Mouse (Mus musculus) lung, adult 18-20 months (tissue): ENCODE data around the gene Bloc1s3.

Experiments used
- DNase-seq, 2 experiments: peaks; one replicate each; pipeline ENCODE4 v3.0.0; 2022; ENCODE audit warnings: mixed read lengths in 2 of 2

Gene Bloc1s3

DNA sequence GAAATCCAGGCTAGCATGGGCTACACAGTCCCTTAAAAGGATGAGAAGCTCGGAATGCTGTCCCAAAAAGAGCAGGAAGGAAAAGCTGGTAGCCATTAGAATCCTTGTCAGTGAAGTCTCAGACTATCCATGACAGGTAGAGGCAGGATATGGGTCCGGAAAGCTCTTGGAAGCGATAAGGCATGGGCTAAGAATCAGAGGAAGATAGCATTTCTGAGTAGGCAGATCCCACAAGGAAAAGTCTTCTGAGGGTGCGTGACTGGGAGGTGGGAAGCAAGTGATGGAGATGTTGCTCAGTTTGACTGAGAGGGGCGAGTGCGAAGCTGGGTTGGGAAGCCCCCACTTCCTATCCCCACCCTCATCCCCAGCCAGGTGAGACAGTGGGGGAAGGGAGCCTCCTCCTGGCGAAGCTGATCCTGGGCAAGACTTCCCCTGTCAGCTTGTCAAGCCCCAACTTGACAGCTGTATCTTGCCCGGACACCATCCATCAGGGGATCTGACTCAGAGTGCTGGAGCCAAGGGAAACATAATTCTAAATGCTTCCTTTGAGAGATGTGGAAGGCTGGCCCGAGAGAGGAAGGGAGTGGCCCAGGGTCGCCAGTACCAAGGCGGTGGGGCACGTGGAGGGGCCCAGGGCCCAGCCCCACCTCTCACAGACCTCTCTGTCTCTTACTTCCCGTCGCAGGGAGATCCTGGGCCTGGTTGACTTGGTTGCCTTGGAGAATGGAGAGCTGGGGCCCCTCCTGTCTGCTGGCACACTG is 30.4 kb downstream of the Bloc1s3 start:
- DNase-seq: no peak

DNA sequence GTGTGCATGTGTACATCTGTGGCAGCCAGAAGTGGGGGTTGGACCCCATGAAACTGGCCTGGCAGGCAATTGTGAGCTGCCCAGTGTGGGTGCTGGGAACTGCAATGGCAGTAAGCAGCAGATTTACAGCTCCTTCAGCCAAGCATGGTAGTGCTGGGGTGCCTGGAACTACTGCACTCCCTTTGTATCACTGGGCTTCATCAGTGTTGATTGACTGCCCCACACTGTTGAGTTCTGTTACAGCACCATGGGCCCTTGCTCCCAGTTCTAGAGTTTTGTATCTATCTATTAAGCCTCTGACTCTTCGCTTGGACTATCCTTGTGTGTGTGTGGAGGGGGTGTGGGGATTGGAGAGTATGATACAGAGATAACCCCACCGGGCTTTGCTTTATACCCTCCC is 31.1 kb downstream of the Bloc1s3 start:
- no peak for DNase-seq

DNA sequence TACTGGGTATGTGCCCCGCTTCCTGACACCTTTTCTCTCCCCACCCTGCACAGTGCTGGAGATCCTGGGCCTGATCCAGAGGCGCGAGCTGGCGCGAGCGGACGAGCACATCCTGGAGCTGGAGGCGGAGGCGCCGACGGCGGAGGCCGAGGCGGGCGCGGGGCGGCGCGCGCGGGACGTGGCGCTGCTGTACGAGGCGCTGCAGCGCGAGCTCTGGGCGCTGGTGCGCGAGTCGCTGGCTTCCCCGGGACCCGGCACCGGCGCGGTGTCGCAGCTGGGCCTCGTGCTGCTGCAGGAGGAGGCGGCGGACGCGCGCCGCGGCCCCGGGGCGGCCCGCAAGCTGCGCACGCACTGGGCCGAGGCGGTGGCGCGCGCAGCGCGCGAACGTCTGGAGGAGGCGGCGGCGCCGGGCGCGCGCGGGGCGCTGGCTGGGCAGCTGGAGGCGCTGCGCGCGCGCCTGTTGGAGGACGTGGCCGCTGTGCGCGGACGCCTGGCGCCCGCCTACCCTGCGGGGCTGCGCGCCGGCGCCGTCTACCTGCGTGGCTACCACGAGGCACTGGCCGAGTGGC is 34.2 kb downstream of the Bloc1s3 start:
- peak; percentile 57 to 67 for DNase-seq

DNA sequence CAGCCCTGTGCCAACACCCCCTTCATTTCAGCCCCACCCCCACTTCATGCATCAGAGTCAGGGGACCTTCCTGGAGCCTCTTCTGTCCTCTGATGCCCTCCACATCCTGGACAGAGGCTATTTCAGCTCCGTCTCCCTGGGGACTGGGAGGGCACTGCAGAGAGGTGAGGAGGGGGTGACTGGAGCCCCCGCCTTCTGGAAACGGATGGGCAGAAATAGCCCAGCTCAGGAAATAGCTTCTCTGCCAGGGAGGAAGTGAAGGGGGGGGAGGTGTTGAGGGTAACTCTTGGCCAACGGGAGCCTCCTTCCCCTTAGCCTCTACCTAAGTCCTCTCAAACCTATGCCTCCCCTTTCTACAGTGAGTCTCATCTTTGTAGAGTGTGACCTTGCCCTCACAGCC is 35.8 kb downstream of the Bloc1s3 start:
- DNase-seq: peak in 1 of 2 experiments; percentile 46

DNA sequence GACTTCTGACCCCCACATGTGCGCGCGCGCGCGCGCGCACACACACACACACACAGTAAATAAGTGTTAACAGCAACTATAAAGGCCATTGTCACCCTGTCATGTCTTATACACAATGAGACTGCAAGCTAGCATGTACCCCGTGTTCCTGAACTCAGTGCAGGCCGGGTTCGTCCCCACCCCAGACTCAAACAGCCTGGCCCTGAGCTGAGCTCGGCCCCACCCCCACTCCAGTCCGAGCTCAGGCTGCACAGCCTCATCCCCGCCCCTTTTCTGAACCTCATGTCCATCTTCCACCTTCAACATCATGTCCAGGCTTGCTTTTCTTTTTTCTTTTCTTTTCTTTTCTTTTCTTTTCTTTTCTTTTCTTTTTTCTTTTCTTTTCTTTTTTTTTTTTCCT is 37.9 kb downstream of the Bloc1s3 start:
- DNase-seq: no peak

DNA sequence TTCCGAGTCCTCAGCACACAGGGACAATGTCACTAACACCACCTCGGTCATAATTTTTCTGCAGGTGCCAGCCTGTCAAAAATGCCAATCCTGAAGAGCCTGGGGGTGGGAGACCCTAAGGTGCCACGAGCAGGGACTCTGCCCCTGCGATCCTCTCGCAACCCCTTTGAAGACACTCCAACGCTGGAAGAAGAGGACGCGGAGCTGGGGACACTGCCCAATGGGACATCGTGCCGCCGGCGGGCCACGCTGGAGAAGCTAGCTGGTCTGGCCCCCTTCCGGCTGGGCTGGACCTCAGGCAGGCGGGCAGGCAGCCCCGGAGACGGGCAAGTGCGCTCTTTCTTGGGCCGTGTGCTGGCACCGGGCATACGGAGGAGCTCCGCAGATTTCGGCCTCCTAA is 38.8 kb downstream of the Bloc1s3 start:
- no peak for DNase-seq

DNA sequence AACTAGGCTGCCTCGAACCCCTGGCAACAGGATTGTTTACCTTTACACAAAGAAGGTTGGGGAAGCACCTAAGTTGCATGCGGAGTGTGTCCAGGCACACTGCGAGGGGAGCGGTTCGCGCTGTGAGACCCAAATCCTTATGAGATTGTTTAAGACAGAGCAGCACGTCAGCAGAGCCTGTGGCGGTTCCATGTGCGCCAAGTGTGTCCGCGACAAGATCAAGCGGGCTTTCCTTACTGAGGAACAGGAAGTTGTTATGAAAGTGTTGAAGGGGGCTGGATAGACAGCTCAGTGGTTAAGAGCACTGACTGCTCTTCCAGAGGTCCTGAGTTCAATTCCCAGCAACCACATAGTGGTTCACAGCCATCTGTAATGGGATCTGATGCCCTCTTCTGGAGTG is 39.9 kb downstream of the Bloc1s3 start:
- no peak for DNase-seq

DNA sequence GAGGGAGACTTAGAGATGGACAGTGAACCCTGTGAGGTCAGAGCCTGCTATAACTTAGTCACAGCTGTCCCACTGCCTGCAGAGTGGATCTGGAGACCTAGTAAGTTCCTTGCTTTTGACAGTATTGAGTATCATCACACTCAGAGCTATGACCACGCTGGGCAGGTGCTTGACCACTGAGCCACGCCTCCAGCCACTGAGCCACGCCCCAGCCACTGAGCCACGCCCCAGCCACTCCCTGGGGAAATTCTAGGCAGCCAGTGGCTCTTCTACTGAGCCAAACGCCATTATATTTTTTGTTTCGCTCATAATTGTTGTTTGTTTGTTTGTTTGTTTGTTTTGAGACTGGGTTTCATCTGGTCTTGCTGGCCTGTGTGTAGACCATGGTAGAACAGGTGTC is 40.5 kb downstream of the Bloc1s3 start:
- no peak for DNase-seq

DNA sequence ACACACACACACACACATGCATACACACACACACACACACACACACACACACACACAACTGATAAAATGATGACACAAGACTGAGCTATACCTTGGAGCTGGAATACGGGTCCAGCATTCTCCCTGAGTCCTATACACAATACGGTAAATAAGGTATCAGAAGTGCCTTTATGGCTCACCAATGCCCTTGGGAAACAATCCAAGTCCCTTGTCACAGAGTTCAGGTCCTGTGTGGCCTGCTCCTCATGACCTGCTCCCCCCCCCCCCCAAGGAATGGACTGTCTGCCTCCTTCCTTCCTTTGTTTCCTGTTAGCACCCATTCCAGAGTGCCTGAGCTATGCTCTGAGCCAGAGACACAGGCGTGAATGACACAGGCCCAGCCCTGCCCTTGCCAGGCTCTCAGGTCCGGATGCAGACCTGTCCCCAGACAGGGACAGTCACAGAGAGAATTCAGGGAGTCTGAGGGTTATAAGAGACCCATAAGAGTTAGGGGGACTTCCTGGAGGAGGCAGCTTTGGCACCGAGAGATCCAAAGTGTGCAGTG is 41.5 kb downstream of the Bloc1s3 start:
- no peak for DNase-seq

DNA sequence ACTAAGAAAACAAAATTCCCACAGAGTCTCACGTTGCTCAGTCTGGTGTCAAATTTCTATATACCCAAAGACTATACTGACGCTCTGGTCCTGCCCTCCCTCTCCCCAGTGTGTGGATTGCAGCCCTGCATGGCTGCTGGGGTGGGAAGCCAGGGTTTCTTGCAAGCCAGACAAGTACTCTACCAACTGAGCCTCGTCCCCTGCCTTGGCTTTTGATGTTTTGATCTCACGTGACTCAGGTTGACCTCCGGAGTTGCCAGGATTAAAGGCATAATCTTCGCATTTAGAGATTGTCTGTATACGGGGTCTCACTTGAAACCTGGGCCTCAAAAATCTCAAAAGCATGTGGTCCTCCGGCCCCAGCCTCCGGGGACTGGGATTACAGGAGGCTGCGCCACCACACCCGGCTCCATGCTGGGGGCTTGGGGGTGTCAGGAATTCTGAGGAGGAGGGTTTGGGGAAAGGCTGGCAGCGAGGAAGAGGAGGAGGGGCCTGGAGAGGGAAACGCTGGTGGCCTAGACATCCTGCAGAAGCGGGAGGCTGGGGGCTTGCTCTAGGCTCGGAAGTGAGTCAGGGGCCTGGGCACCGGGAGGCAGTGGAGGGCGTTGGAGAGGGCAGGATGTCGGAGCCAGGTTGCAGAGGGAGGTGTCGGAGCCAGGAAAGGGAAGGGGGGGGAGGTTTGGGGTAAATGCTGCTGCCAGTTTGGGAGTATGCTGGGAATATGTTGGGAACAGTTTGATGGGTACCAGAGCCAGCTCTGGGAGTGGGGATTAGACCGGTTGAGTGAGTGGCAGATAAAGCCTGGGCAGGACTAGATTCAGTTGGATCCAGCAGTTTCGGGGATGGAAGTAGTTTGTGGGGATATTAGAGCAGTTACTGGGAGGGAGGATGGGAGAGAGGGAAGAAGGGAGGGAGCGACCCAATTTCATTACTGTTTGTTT is 43.5 kb downstream of the Bloc1s3 start:
- DNase-seq: no peak

DNA sequence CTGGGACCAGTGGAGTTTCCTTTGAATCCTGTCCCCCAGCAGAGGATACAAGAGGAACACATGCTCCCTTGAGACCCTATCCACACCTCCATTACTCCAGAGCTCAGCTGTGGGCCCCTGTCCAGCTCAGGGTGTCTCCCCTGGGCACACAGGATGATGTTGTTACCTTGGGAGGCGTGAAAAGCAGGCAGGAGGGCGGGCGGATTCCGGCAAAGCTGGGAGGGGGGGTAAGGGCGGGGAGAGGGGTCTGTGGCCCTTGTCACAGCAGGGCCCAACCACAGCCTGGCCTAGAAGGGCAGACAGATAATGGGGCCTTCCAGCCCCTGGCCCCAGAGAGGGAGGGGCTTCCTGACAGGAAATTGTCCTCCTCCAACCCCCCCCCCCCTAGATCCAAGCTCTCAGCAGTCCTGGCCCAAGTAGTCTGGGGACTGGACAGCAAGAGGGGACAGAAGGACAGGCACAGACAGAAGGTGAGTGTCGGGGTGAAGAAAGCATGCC is 45.2 kb downstream of the Bloc1s3 start, which contains the start of gene Exoc3l2:
Exoc3l2 (plus strand) TSS at position 448 of the 498 bp plus-strand sequence.
- DNase-seq: no peak

DNA sequence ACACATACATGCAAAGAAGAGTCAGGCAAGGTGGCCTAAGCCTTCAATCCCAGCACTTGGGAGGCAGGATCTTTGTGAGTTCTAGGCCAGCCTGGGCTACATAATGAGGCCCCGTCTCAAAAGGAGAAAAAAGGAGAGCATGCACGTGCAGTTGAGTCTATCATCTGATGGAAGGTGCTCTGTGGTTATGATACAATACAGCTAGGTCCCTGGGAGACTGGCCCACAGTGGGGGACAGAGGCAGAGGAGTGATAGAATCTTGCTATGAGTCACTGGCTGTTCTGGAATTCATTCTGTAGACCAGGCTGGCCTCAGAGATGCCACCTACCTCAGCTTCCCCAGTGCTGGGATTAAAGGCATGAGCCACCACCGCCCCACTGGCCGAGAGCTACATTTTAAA is 45.7 kb downstream of the Bloc1s3 start:
- DNase-seq: no peak

DNA sequence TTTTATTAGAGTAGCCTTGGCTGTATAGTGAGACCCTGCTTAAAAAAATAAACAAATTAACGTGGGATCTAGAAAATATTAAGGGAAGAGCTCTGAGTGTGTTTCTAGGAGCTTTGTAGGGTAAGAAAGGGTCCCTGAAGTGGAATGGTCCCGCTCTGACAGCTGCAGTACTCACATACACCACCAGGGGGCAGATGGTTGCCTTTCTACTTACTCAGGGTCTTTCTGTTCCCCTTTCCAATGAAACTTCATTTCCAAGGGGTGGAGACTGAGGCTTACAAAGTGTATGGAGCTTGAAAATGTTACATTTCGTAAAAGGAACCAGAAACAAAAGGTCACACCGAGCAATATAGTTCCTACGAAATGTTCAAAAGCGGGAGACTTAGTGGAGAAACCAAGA is 46.7 kb downstream of the Bloc1s3 start:
- peak; percentile 69 to 73 for DNase-seq

DNA sequence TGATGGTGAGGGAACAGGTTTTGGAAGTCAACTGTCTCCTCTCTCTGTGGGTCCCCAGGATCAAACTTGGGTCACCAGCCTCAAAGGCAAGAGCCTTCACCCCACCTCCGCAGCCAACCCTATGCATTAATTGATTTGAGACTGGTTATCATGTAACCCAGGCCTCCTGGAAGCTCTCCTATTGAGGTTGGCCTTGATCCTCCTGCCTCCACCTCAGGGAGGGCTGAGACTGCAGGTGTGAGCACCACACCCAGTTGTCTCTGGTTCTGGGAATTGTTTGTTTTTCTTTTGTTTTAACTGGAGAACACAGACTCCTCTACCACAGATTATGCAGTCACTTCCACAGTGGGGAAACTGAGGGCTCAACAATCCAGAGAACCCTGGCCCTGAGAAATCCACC is 47.7 kb downstream of the Bloc1s3 start:
- no peak for DNase-seq

DNA sequence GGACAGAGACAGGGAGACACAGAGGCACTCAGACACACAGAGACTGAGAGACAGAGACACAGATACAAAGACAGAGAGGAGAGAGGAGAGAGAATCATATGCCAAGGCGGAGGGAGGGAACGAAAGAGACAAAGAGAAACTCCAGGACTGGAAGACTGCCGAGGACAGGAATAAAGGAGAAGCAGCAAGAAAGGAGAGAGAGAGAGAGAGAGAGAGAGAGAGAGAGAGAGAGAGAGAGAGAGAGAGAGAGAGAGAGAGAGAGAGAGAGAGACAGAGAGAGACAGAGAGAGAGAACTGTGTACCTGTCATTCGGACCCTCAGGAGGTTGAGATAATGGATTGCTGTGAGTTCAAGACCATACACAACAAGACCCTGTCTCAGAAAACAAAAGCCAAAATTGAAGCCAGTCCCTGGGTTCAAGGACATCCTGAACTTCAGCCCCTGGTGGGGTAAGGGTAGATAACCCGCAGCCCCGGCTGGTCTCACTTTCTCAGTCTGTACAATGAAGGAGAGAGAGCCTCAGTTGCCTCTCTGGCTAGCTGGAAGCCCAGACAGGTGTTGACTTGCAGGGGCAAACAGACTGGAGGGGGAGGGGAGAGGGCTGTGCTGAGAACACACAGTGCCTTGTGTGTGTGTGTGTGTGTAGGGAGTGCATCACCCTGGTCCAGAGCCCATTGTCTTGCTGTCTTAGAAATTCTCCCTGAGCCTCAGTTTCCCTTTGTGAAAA is 48.9 kb downstream of the Bloc1s3 start:
- no peak for DNase-seq

DNA sequence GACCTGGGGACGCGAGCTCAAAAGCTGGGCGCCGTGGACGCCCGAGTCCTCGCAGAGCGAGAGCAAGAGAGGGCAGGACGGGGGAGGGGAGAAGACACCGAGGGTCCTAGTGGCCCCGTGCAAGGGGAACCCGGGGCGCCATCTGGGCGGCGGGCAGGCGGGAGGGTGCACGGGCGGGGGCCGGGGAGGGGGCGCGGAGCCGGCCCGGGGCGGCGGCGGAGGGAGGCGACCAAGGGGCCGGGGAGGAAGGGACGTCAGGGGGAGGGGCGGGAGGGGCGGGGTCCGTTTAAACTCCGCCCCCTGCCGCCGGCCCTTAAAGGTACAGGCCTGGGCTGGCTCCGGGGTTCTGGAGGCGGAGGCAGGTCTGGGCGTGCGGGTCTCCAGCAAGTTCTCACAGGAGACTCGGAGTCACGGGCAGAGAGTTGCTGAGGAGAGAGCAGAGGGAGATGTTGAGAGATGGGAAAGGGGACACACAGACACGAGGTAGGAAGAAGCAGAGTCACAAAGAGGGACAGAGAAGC is 49.5 kb downstream of the Bloc1s3 start, which contains the start of gene Mark4:
Mark4 (minus strand) TSS at position 231 of the 521 bp plus-strand sequence.
- peak; percentile 80 to 81 for DNase-seq

DNA sequence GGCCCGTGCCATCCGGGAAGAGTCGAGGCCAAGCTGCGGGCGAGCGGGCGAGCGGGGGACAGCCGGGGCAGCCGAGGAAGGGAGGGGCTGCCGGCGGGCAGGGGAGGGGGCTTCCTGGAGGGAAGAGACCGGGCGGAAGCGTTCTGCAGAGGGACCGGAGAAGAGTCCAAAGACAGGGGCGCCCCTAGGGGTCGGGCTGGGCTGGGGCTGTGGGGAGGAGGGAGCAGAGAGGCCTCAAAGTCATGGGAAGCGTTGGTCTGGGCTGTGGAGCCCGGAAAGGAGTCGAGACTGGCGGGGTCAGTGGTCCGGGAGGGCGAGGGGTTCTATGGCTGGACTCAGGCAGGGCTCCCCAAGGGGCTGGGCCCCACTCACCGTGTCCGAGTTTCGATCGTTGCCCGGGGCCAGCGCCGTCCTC is 50.1 kb downstream of the Bloc1s3 start:
- DNase-seq: peak; percentile 39 to 64

DNA sequence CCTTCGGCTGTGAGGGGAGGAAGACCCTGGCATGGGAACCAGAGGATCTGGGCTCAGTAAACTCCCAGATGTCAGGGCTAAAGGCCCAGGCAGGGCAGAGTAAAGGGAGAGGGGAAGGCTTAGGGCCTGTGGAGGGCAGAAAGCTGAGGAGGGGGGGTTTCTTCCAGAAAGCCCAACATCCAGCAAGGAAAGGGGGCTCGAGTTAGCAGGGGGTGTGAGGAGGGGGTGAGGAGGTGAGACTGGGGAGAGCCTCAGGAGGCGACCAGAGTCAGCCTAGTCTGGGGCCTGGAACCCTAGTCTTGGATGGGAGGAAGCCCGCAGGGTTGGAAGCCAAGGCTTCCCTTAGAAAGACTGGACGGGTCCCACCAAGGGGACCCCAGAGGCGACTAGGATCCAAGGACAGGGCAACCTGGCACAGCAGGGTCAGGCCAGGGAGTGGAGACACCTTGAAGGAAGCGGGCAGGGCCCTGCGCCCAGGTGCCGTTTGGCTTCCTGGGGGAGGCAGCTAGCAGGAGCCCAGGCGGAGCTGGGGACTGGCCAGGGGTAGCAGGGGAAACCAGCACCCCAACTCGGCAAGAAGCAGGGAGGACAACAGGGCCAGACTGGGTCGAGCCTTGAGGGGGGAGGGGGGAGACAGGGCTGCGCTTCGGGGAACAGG is 50.6 kb downstream of the Bloc1s3 start:
- no peak for DNase-seq

DNA sequence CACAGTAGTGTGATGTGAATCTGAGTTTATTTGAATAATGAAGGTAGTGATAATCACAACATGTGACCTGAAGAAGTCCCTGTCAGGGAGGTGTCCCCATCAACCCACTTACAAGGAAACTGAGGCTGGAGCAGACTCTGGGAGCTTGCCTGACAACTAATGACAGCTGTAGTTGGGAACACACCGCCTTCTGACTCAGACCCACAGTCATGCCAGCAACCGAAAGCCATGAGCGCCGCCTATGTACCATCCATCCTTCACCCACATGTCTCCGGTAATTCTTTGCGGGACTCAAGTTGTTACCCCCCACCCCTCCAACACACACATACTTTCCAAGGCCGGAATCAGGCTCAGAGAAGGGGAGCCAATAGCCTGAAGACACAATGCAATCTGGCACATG is 51.5 kb downstream of the Bloc1s3 start:
- DNase-seq: no peak

DNA sequence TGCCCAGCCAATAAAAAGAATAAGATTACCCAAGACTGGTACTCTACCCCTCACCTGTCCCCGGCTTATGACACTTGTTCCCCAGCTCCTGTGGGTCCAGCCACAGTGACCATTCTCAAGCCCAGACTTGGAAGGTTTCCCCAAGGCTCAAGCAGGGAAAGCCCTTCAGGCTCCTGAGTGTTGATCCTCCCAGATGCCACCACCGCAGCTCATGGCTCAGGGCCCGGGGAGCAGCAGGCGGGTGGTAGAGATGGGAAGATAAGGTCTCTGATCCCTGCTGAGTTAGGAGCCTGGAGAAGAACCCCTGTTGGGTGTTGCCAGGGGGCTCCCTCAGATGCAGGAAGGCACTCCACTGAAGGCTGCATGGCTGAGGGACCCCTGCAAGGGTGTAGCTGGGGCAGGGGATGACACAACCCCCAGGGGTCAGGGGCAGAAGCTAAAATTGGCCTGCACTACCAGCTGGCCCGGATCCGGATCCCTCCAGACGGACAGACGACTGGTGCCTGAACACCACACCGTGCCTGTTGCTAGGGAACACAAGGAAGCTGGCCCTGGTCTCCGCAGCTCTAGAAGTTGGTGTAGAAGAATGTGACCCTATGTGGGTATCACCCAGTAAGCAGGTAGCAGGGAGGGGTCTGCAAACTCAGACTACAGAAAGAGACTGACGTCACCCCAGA is 52.2 kb downstream of the Bloc1s3 start:
- no peak for DNase-seq

DNA sequence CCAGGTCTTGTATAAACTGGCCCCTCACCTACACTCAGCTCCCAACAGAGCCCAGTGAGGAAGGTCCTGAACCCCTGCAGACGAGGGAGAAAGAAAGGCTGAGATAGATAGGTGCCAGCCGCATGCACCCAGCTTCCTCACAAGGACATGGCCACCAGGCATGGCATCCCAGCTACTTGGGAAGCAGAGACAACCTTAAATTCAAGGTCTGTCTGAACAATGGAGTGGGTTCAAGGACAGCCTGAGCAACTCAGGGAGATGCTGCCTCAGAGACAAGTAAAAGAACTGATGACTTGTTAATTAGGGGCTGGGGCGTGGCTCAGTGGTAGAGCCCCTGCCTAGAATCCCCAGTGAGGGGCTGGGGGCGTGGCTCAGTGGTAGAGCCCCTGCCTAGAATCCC is 53.0 kb downstream of the Bloc1s3 start:
- no peak for DNase-seq
